Mouse (Mus musculus) ovary, postnatal 10 days (tissue): ENCODE data around the gene Riok1.
A peak's percentile ranks its signal among the peaks of the same experiment; 100 is the strongest.

ENCODE experiments used
- DNase-seq: peaks from one replicate; pipeline ENCODE4 v3.0.0; 2022; ENCODE audit warnings: low spot score

Gene Riok1

GRCm38 (mm10) chr13:38036343-38037043 lies at the start of gene Riok1:
Gene Riok1, plus strand, starts transcription at chr13:38036995.
- DNase-seq: no peak

DNA sequence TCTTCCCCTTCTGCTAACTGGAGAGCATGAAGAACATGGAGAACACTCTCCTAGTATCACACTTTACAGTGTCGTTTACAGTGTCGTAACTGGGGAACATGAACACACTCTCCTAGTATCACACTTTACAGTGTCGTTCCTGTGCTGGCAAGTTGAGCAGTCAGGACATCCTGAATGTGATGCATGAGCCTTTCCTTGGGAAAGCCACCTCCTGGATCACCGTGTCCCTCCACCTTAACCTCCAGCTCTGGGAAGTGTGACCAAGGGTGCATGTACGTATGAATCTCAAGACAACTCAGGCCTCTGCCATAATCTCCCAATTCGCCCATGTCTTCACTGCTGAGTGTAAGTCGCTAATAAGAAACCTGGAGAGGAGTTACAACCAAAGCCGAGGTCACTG lies 47.1 kb upstream of the Riok1 start:
- no peak for DNase-seq

- DNase-seq: no peak
These were observed 44.0 kb upstream of the Riok1 start for GRCm38 (mm10) chr13:37992638-37993371.

GRCm38 (mm10) chr13:37993376-37993703 lies 43.5 kb upstream of the Riok1 start:
- no peak for DNase-seq

DNA sequence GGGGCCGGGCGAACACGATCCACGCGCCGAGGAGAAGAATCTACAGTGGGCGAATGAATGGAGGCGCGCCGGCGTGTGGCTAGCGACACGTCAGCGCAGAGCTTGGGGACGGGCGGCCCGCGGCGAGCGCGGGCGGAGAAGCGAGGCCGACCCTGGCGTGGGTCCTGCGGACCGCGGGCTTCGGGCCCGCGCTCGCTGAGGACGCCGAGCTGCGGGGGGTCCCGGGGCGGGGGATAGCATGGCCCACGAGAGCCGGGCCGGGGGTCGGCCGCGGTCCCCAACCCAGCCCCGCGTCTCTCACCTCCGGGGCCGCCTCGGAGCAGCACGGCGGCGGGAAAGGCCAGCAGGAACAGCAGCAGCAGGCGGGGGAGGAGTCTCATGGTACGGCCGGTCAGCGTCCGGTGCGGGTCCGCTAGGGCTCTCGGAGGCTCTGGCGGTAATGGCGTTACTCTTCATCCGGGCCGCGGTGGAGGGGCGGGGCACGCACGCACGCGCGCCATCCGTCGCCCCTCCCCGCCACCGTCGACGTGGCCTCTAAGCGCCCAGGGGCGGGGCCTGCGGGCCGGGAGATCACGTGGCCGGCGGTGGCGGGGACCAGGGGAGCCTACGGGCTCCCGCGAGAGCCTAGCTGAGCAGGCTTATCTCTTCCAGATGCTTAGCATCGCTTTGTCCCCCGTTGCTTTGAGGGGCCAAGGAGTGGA lies 42.9 kb upstream of the Riok1 start, which contains the start of gene Ssr1:
TSS of gene Ssr1 (minus strand) at position 514 of the 701 bp plus-strand sequence.
- DNase-seq: peak; percentile 88

GRCm38 (mm10) chr13:37994405-37994749 lies 42.4 kb upstream of the Riok1 start:
- no peak for DNase-seq

DNA sequence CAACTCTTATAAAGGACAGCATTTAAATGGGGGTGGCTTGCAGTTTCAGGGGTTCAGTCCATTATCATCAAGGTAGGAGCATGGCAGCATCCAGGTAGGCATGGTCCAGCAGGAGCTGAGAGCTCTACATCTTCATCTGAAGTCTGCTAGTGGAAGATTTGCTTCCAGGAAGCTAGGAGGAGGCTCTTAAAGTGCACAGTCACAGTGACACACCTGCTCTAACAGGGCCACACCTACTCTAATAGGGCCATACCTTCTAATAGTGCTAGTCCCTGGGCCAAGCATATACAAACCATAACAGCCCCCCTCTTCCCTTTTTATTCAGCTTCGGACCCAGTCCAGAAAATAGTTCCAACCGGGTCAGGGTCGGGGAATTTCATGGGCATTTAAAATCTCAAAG lies 37.1 kb upstream of the Riok1 start:
- no peak for DNase-seq

DNA sequence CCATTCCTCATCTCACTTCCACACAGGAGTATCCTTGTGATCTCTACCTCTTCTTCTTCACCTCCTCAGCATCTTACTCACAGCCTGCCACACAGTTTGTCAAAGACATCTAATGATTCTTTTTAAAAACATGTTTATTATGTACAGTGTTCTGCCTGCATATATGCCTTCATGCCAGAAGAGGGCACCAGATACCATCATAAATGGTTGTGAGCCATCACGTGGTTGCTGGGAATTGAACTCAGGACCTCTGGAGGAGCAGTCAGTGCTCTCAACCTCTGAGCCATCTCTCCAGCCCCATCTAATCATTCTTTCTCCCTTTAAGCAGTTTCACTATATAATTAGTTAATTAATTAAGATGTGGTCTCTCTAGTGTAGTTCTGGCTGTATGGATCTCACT lies 34.3 kb upstream of the Riok1 start:
- DNase-seq: no peak

DNA sequence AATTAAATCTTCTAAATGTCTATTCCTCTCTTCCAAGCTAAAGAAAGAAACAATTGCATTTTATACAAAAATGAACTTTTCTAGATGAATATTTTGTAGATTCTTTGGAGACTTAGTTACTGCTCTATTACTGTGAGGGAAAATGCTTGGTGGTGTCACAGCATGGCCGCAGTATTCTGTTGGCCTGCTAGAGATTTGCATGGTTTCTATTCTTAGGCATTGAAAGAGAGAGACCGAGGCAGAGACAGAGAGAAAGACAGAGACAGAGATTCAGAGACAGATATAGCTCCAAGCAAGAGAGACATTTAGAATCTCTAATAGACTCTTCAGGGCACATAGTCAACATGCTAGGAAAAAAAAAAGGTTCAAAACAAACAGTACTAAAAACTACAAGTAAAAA lies 28.8 kb upstream of the Riok1 start:
- no peak for DNase-seq

GRCm38 (mm10) chr13:38009721-38010408 lies 26.9 kb upstream of the Riok1 start:
- no peak for DNase-seq

- no peak for DNase-seq
These were observed 26.3 kb upstream of the Riok1 start for GRCm38 (mm10) chr13:38010444-38010910.

DNA sequence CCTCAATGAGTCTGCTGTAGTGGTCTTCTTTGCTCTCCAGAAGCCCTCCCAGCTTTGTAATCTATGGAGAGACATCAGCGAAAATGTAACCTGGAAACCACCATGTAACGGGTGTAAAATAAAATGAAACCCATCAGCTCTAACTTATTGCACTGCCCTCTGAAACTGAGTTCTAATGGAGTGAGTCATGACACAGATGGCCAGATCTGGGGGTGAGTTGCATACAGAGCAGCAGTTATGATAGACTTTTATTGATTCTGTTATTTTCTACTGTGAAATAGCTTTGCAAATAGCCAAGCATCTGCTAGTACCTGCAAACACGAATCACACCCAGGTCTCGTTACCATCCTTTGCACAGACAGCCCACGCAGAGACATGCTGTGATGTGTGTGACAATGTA lies 24.4 kb upstream of the Riok1 start:
- DNase-seq: no peak

- no peak for DNase-seq
These were observed 21.2 kb upstream of the Riok1 start for GRCm38 (mm10) chr13:38015591-38015990.

- DNase-seq: no peak
These were observed 18.0 kb upstream of the Riok1 start for GRCm38 (mm10) chr13:38018791-38019190.

- DNase-seq: no peak
These were observed 10.9 kb upstream of the Riok1 start for GRCm38 (mm10) chr13:38025874-38026273.

DNA sequence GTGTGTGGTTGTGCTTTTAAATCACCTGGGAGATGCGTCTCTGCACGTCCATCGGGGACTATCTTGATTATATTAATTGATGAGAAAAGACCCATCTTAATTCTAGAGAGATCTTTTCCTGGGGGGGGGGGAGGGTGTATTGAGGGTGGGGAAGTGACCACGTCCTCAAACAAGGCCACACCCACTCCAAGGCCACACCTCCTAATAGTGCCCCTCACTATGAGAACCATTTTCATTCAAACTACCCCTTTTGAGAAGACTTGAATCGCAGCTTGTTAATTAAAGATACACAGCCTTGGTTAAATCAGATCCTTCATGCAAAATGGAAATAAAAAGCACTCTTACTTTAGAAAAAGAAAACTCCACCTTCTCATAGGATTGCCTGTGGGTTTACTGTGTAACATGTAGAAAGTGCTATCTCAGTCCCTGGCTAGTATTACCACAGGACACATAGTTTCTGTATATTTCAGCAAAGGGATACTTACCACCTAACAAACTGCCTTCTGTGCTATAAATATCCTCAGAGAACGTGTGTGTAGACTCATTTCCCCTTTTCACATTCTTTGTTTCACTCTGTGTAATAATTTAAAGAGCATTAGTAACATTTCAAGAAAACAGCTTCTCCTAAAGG lies 9.1 kb upstream of the Riok1 start:
- no peak for DNase-seq

- no peak for DNase-seq
These were observed 8.4 kb upstream of the Riok1 start for GRCm38 (mm10) chr13:38028407-38028806.

- peak; percentile 95 for DNase-seq
These were observed 371 bp downstream of the Riok1 start, which contains the start of gene Cage1 for GRCm38 (mm10) chr13:38037044-38037687. Gene Cage1, minus strand, starts transcription at chr13:38037069.

GRCm38 (mm10) chr13:38037811-38038210 lies 1.0 kb downstream of the Riok1 start:
- DNase-seq: no peak

- DNase-seq: no peak
These were observed 13.1 kb downstream of the Riok1 start for GRCm38 (mm10) chr13:38049888-38050287.

- no peak for DNase-seq
These were observed 25.9 kb downstream of the Riok1 start for GRCm38 (mm10) chr13:38062678-38063077.
